Mouse (Mus musculus) embryo, embryonic 11 days (tissue): ENCODE results near the gene Coasy.
"Not testable (repeated sequence)": the region's sequence is repeated elsewhere in the genome, so short reads cannot be mapped to it uniquely, and the experiment has no call there.

Source experiments
- DNase-seq: peaks from one replicate; pipeline ENCODE4 v3.0.0-alpha.2; 2015

Gene Coasy

DNA sequence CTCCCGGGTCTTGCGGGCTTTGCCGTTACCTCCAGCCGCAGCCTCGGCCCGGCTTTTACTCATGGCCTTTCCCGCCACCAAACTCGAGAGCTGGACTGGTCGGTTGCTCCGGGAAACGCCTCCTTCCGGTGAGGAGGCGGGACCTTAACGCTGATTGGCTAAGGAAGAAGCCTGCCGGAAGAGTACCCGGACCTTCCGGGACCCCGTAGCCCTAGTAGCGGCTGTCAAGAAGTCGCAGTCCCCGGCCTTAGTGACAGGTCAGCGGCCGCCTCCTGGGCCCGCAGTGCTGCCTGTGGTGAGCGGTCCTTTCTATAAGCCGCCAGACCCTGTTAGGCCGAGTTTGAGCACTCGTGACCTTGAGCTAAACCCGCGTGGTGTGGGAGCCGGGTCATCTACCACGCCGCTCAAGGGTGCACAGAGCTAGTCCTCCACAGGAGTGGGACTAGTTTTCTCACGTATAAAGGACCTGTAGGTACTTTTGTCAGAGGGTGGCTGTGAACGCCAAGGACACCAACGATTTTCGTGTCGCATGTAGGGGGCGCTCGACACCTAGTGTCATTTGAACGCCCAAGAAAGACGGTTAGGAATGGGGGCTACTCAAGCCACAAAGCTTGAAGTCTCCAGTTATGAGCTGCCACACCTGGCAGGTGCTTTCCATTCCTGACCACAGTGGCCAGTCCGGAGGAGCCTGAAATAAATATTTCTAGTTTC, 13.1 kb downstream of the Coasy start, which contains the start of gene Psmc3ip:
TSS of gene Psmc3ip (minus strand) at position 123 of the 711 bp plus-strand sequence.
- DNase-seq, result peak; percentile 97

DNA sequence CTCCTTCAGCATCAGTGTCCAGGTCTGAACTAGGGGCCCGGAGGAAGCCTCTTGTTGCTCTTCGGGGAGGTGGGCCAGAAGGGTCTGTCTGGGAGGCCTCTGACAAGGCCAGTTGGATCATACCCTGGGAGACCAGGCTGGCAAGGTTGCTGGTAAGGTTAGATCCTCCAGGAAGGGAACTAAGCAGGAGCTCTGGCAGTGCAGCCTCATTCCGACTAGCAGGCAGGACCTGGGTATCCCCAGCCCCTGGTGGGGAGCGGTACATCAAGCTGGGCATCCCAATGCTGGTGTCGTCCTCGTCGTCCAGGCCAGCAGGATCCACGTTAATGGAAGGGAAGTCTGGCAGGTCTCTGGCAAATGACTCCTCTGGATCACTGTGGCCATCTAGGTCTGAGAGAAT, 15.9 kb downstream of the Coasy start:
- no peak for DNase-seq

GRCm38 (mm10) chr11:101103011-101103410, 20.6 kb downstream of the Coasy start:
- no peak for DNase-seq

DNA sequence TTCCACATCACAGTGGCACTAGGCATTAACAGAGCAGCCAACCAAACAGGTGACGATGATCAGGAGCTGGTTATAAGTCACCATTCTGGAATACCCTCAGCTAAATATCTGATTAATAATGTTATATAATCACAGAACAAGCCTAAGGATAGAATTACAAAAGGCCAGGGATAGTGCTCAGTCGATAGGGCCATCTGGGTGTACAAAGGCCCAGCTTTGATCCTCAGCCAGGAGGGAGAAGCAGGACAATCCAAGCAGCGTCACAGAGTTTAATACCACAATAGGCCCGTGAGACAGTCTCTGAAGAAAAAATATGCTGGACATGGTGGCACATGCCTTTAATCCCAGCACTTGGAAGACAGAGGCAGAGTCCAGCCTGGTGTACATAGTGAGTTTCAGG, 27.0 kb downstream of the Coasy start:
- DNase-seq, result no peak

DNA sequence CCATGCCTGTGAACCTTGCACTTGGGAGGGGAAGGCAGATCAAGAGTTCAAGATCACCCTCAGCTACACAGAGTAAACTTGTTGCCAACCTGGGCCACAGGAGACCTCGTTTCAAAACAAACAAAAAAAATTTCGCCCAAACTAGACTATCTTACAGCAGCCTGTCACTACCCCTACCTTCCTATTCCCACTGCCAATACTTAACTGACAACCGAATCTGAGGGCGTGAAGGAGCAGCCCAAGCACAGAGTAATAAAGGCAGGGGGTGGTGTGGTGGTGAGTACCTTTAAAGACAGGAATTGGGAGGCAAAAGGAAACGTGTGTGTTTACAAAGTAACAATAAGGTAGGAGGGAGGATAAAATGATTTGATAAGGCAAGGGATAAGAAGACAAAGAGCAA, 28.3 kb downstream of the Coasy start:
- no peak for DNase-seq

DNA sequence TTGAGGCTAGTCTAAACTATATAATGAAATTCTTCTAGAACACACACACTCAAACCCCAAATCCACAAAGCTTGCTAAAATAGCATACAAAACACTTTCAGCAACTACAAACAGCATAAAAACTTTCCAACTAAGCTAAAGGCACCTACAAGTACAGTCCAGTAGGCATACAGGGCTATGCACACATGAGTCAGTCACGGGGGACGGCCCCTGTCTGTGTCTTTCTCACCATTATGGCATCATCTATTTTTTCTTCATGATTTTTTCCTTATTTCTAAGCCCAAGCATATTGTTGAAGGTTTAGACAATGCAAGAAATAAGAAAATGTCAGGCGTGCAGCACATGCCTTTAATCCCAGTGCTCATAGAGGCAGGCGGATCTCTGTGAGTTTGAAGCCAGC, 28.8 kb downstream of the Coasy start:
- no peak for DNase-seq

DNA sequence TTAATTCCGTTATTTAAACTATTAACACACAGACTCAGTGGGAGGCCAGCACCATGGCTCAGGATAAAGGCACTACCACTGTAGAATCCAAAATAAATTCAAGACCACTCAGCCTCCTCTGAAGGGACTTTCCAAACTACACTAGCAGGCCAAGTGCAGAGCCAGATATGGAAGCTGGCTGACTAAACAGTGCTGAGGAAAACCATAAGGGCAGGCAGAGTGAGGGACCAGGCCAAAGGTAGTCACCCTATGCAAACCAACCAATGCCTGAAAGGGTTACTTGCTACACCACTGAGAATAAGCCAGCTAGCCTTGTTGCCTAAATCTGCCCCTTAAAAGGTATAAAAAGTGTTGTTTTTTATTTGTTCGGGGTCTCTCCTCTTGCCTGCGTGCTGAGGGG, 29.8 kb downstream of the Coasy start:
- DNase-seq, result no peak

DNA sequence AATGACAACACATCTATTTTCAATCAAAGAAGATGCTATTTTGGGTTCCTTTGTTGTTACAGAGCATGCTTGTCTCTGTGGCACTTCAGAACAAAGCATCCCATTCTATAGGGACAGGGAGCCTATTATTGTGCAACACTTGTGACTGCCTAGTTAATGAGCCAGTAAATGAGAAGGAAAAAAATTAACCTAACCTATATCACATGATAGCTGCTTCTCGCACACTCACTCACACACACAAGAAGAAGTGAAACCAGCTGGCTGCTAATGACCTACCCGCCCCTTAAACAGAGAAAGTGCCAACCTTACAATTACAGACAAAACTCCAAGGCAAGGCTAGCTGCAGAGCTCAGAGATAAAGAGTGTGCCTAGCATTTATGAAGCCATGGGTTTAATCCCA, 33.2 kb downstream of the Coasy start:
- DNase-seq, result no peak

- DNase-seq, result no peak
Observed at GRCm38 (mm10) chr11:101118105-101118504, 35.7 kb downstream of the Coasy start.

GRCm38 (mm10) chr11:101119131-101119760, 36.9 kb downstream of the Coasy start:
- peak; percentile 7 for DNase-seq

GRCm38 (mm10) chr11:101119761-101120544, 37.6 kb downstream of the Coasy start, which contains the start of the genes Retreg3 and Tubg1:
Gene Retreg3 (minus strand): TSS chr11:101119893.
Gene Tubg1 (plus strand): TSS chr11:101119938.
- DNase-seq, result peak; percentile 99

- no peak for DNase-seq
Observed at GRCm38 (mm10) chr11:101120545-101121188, 38.3 kb downstream of the Coasy start.

GRCm38 (mm10) chr11:101124494-101124893, 42.1 kb downstream of the Coasy start:
- DNase-seq, result not testable (repeated sequence)

DNA sequence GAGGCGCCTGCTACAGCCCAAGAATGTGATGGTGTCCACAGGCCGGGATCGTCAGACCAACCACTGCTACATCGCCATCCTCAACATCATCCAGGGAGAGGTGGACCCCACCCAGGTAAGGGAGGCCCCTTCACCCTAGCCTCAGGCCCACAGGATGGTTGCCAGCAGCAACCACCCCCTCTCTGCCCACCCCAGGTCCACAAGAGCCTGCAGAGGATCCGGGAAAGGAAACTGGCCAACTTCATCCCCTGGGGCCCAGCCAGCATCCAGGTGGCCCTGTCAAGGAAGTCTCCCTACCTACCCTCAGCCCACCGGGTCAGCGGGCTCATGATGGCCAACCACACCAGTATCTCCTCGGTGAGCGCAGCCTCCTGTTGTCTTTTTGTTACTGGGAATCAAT, 42.6 kb downstream of the Coasy start:
- DNase-seq, result not testable (repeated sequence)

- no peak for DNase-seq
Observed at GRCm38 (mm10) chr11:101127075-101127474, 44.7 kb downstream of the Coasy start.

GRCm38 (mm10) chr11:101128996-101129577, 46.7 kb downstream of the Coasy start:
- no peak for DNase-seq

DNA sequence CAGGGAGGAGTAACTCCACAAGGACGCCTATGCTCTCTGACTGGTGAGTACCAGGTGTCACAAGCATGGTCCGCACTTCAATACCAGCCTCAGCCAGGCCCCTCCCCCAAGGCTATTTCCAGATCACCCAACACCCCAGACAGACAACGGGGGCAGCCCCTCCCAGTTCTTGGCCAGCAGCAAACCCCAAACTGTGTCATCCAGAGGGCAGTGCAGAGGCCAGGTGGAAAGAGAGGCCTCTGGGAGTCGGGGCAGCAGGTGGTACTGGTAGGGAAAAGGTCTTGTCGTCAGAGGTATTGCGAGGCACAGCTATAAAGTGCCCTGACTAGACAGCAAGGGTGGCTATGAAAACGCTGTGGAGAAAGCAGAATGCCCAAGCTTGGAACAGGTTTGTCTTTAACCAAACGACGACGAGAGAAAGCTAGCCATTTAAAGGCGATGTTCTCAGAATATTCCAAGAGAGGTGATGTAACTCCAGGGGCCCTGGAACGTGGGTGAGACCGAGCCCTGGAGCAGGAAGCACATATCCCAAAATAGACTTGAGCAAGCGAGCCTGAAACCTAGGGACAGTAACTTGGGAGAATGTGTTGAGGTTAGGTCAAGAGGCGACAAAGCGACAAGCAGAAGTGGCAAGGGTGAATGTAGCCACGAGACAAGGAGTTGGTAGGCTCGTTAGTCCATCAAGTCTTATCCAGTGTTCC, 47.8 kb downstream of the Coasy start:
- no peak for DNase-seq

DNA sequence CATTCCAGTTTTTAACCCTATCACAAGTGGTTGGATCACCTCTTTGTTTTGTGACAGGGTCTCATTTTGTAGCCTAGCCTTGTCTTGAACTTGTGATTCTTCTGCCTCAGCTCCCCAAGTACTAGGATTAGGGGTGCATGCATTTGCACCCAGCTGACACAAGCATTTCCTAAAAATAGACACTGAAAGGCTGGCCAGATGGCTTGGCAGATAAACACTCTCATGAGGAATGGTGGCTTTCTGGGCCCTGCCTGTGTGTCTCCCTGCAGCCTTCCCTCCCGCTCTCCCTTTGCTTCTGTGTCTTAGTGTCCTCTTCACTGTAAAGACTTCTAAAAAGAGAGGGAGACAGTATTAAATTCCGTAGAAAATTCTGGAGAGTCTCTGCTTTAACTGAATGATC, 48.8 kb downstream of the Coasy start:
- no peak for DNase-seq

- DNase-seq, result peak; percentile 47
Observed at GRCm38 (mm10) chr11:101131701-101132100, 49.3 kb downstream of the Coasy start.

- DNase-seq, result no peak
Observed at GRCm38 (mm10) chr11:101133037-101133436, 50.7 kb downstream of the Coasy start.

DNA sequence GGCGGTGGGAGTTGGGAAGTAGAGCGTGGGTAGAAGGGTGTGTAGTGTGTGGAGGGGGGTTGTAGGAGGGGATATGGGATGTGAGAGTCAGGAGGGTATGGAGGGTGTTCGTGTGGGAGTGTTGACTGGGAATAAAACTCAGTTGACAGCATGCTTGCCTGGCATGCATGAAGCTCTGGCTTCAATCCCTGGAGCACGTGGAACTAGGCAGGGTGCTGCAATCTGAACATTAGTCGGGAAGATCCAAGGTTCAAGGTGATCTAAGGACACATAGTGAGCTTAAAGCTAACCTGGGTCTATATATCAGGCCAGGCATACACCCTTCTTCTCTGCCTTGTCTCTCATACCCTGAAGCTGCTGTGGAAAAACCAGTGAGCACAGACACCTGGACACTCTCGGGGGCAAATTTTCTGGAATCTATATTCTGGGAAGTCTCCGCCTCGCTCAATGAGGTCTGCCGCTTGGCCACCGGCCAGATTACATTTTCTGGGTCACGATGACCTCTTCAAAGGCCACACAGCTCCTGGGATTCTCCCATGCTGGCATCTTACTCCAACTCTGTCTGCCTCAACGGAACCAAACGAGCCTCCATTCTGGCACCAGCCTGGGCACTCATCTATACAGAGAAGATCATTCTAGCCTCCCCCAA, 52.0 kb downstream of the Coasy start:
- DNase-seq, result no peak
